Mouse (Mus musculus): Measurements from ENCODE around the gene Gtpbp1. TPM values are rescaled to one million over a fixed set of nuclear protein-coding genes. Genes with fewer than 3 reads are reported as not detected.

Gtpbp1 gene
- polyA plus RNA-seq, 1 experiment from 2014 or later = 56.5 TPM

- Histone ChIP-seq H3K4me2 (ENCODE audit: low read length) (peak overlapping the region; percentile 75), H3K27ac (ENCODE audit: low read length) (peak overlapping the region; percentile 44), H3K9ac (replicated peaks; ENCODE audit: low read depth, low read length) (no peak overlapping the region), H3K4me3 (replicated peaks; ENCODE audit: low read length) (peak overlapping the region; percentile 45), H3K4me1 (replicated peaks; ENCODE audit: control insufficient read depth, insufficient read depth, low read length) (peaks cover 41% of the 10 kb centered on the region), H3K27me3 (replicated peaks; ENCODE audit: control insufficient read depth, insufficient read depth, low read length) (no peaks in the 10 kb centered on the region), H3K36me3 (ENCODE audit: control insufficient read depth, insufficient read depth) (peaks cover 2% of the 10 kb centered on the region; the same call in 1 of the 2 replicates), H3K9me3 (ENCODE audit: control insufficient read depth, low read length) (no peaks in the 10 kb centered on the region)
- WGBS = 13% methylated on average over 24 of the region's 24 CpGs
- ATAC-seq = no peak
These were observed 801 bp upstream of the Gtpbp1 start for GRCm38 (mm10) chr15:79689662-79690425.

GRCm38 (mm10) chr15:79691023-79691508 is 421 bp downstream of the Gtpbp1 start:
- H3K4me3 ChIP-seq (replicated peaks; ENCODE audit: low read length) = peak overlapping the region; percentile 91
- H3K27ac ChIP-seq (ENCODE audit: low read length) = peak overlapping the region; percentile 84
- no peaks in the 10 kb centered on the region for H3K9me3 ChIP-seq (ENCODE audit: control insufficient read depth, low read length)
- H3K27me3 ChIP-seq (replicated peaks; ENCODE audit: control insufficient read depth, insufficient read depth, low read length) = no peaks in the 10 kb centered on the region
- under 1% methylated on average over 51 of the region's 53 CpGs for WGBS
- H3K4me2 ChIP-seq (ENCODE audit: low read length) = peak overlapping the region; percentile 73
- peak; percentile 4 for ATAC-seq
- peaks cover 3% of the 10 kb centered on the region; the same call in 1 of the 2 replicates for H3K36me3 ChIP-seq (ENCODE audit: control insufficient read depth, insufficient read depth)
- peaks cover 29% of the 10 kb centered on the region for H3K4me1 ChIP-seq (replicated peaks; ENCODE audit: control insufficient read depth, insufficient read depth, low read length)
- H3K9ac ChIP-seq (replicated peaks; ENCODE audit: low read depth, low read length) = peak overlapping the region; percentile 87

DNA sequence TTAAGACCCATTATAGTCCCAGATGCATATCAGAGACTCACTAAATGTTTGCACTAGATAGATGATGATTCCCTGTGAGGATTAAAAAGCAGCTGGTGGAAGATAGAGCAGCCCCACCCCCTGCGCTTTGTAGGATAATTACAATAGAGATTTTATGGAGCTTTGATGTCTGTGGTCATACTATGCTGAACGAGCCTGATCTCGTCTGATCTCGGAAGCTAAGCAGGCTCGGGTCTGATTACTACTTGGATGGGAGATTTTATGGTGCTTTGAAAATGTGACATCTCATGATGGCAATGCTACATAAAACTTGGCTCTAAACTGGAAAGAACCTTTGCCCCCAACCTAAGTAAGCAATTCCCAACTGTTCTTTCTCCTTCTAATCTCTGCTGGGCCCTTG is 1.7 kb downstream of the Gtpbp1 start:
- H3K9ac ChIP-seq (replicated peaks; ENCODE audit: low read depth, low read length) = no peak overlapping the region
- no peaks in the 10 kb centered on the region for H3K9me3 ChIP-seq (ENCODE audit: control insufficient read depth, low read length)
- no peak overlapping the region for H3K27ac ChIP-seq (ENCODE audit: low read length)
- H3K36me3 ChIP-seq (ENCODE audit: control insufficient read depth, insufficient read depth) = peaks cover 3% of the 10 kb centered on the region; the same call in 1 of the 2 replicates
- no peak overlapping the region for H3K4me3 ChIP-seq (replicated peaks; ENCODE audit: low read length)
- WGBS = 69% methylated on average over 5 of the region's 5 CpGs
- no peaks in the 10 kb centered on the region for H3K27me3 ChIP-seq (replicated peaks; ENCODE audit: control insufficient read depth, insufficient read depth, low read length)
- peaks cover 28% of the 10 kb centered on the region for H3K4me1 ChIP-seq (replicated peaks; ENCODE audit: control insufficient read depth, insufficient read depth, low read length)
- ATAC-seq = no peak
- H3K4me2 ChIP-seq (ENCODE audit: low read length) = peak overlapping the region; percentile 73

- no peak for ATAC-seq
- Histone ChIP-seq H3K27ac (ENCODE audit: low read length) (no peak overlapping the region), H3K36me3 (ENCODE audit: control insufficient read depth, insufficient read depth) (peaks cover 3% of the 10 kb centered on the region; the same call in 1 of the 2 replicates), H3K9ac (replicated peaks; ENCODE audit: low read depth, low read length) (no peak overlapping the region), H3K4me2 (ENCODE audit: low read length) (no peak overlapping the region), H3K4me1 (replicated peaks; ENCODE audit: control insufficient read depth, insufficient read depth, low read length) (peaks cover 31% of the 10 kb centered on the region), H3K4me3 (replicated peaks; ENCODE audit: low read length) (no peak overlapping the region), H3K27me3 (replicated peaks; ENCODE audit: control insufficient read depth, insufficient read depth, low read length) (no peaks in the 10 kb centered on the region), H3K9me3 (ENCODE audit: control insufficient read depth, low read length) (no peaks in the 10 kb centered on the region)
- WGBS = 95% methylated on average over 11 of the region's 11 CpGs
These were observed 3.1 kb downstream of the Gtpbp1 start for GRCm38 (mm10) chr15:79693740-79694139.

- Histone ChIP-seq H3K36me3 (ENCODE audit: control insufficient read depth, insufficient read depth) (peaks cover 3% of the 10 kb centered on the region; the same call in 1 of the 2 replicates), H3K4me1 (replicated peaks; ENCODE audit: control insufficient read depth, insufficient read depth, low read length) (peaks cover 31% of the 10 kb centered on the region), H3K4me2 (ENCODE audit: low read length) (no peak overlapping the region), H3K27ac (ENCODE audit: low read length) (no peak overlapping the region), H3K9me3 (ENCODE audit: control insufficient read depth, low read length) (no peaks in the 10 kb centered on the region), H3K9ac (replicated peaks; ENCODE audit: low read depth, low read length) (no peak overlapping the region), H3K27me3 (replicated peaks; ENCODE audit: control insufficient read depth, insufficient read depth, low read length) (no peaks in the 10 kb centered on the region), H3K4me3 (replicated peaks; ENCODE audit: low read length) (no peak overlapping the region)
- no peak for ATAC-seq
- WGBS = 95% methylated on average over 4 of the region's 4 CpGs
These were observed 3.9 kb downstream of the Gtpbp1 start for GRCm38 (mm10) chr15:79694512-79694911.

DNA sequence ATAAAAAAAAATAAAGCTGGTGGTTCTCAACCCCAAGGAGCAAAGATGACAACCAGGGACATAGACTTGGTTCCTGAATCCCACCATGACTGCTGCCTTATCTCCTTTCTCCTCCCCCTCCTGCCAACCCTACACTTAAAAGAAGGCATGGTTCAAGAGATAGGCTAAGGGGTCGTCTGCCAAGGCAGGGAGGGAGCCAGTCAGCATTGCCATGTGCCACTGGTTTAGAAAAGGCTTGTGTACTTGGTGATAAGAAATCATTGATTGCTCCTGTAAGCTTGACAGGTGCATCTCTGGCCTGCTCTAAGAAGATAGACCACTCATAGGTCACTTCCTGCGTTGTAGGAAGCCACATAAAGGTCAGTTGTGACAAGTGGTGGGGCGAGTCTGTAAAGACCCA is 4.9 kb downstream of the Gtpbp1 start:
- H3K27me3 ChIP-seq (replicated peaks; ENCODE audit: control insufficient read depth, insufficient read depth, low read length) = no peaks in the 10 kb centered on the region
- ATAC-seq = no peak
- 80% methylated on average over 3 of the region's 3 CpGs for WGBS

DNA sequence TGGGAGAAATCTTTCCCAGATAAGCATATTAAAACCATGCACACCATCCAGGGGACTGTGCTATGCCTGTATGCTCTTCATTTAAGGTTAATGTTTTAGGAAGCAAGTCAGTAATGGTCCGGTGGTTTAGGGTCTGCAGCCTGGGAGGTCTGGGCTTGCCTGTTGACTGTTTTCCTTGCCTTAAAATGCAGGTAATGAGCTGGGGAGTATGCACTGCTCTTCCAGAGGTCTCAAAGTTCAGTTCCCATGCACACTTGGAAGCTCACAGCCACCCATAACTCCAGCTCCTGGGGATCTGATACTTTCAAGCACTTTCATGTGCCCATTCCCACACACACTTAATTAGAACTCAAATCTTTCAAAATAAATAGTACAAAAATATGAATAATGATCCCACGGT is 5.9 kb downstream of the Gtpbp1 start:
- Histone ChIP-seq H3K9me3 (ENCODE audit: control insufficient read depth, low read length) (no peaks in the 10 kb centered on the region), H3K4me1 (replicated peaks; ENCODE audit: control insufficient read depth, insufficient read depth, low read length) (peaks cover 25% of the 10 kb centered on the region), H3K9ac (replicated peaks; ENCODE audit: low read depth, low read length) (no peak overlapping the region), H3K27ac (ENCODE audit: low read length) (peak overlapping the region; percentile 63), H3K4me2 (ENCODE audit: low read length) (no peak overlapping the region), H3K4me3 (replicated peaks; ENCODE audit: low read length) (no peak overlapping the region), H3K36me3 (ENCODE audit: control insufficient read depth, insufficient read depth) (peaks cover 3% of the 10 kb centered on the region; the same call in 1 of the 2 replicates), H3K27me3 (replicated peaks; ENCODE audit: control insufficient read depth, insufficient read depth, low read length) (no peaks in the 10 kb centered on the region)
- 88% methylated on average over 2 of the region's 2 CpGs for WGBS
- no peak for ATAC-seq

More for the DNA sequence above, 4.9 kb downstream of the Gtpbp1 start:
- H3K27ac ChIP-seq (ENCODE audit: low read length) = no peak overlapping the region
- H3K4me3 ChIP-seq (replicated peaks; ENCODE audit: low read length) = no peak overlapping the region
- peaks cover 26% of the 10 kb centered on the region for H3K4me1 ChIP-seq (replicated peaks; ENCODE audit: control insufficient read depth, insufficient read depth, low read length)
- H3K36me3 ChIP-seq (ENCODE audit: control insufficient read depth, insufficient read depth) = peaks cover 3% of the 10 kb centered on the region; the same call in 1 of the 2 replicates
- no peaks in the 10 kb centered on the region for H3K9me3 ChIP-seq (ENCODE audit: control insufficient read depth, low read length)
- no peak overlapping the region for H3K9ac ChIP-seq (replicated peaks; ENCODE audit: low read depth, low read length)
- H3K4me2 ChIP-seq (ENCODE audit: low read length) = no peak overlapping the region

DNA sequence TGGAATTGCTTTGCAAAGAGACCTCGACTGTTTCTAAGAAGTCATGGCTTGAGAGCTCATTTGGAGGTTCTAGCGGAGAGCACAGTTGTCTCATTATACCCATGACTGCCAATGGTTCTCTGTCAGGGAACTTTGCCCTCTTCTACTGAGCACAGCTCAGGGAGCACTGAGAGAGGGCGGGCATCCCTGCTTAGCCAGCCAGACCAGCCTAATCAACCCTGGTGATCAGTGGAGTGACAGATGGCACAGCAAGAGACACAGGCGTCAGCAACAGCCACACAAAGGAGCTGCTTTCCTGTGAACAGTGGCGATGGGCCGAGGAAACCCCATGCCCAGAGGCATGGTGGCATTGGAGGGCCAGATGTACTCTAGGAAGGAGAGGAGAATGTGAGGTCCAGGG is 6.4 kb downstream of the Gtpbp1 start:
- H3K9me3 ChIP-seq (ENCODE audit: control insufficient read depth, low read length) = no peaks in the 10 kb centered on the region
- no peak overlapping the region for H3K9ac ChIP-seq (replicated peaks; ENCODE audit: low read depth, low read length)
- peak; percentile 67 for ATAC-seq
- H3K27me3 ChIP-seq (replicated peaks; ENCODE audit: control insufficient read depth, insufficient read depth, low read length) = no peaks in the 10 kb centered on the region
- WGBS = 55% methylated on average over 6 of the region's 6 CpGs
- peak overlapping the region; percentile 63 for H3K27ac ChIP-seq (ENCODE audit: low read length)
- peaks cover 3% of the 10 kb centered on the region; the same call in 1 of the 2 replicates for H3K36me3 ChIP-seq (ENCODE audit: control insufficient read depth, insufficient read depth)
- no peak overlapping the region for H3K4me2 ChIP-seq (ENCODE audit: low read length)
- no peak overlapping the region for H3K4me3 ChIP-seq (replicated peaks; ENCODE audit: low read length)
- H3K4me1 ChIP-seq (replicated peaks; ENCODE audit: control insufficient read depth, insufficient read depth, low read length) = peaks cover 20% of the 10 kb centered on the region

GRCm38 (mm10) chr15:79697558-79698187 is 7.0 kb downstream of the Gtpbp1 start:
- peaks cover 3% of the 10 kb centered on the region; the same call in 1 of the 2 replicates for H3K36me3 ChIP-seq (ENCODE audit: control insufficient read depth, insufficient read depth)
- peaks cover 13% of the 10 kb centered on the region for H3K4me1 ChIP-seq (replicated peaks; ENCODE audit: control insufficient read depth, insufficient read depth, low read length)
- H3K27ac ChIP-seq (ENCODE audit: low read length) = peak overlapping the region; percentile 63
- no peaks in the 10 kb centered on the region for H3K9me3 ChIP-seq (ENCODE audit: control insufficient read depth, low read length)
- ATAC-seq = no peak
- no peak overlapping the region for H3K9ac ChIP-seq (replicated peaks; ENCODE audit: low read depth, low read length)
- H3K27me3 ChIP-seq (replicated peaks; ENCODE audit: control insufficient read depth, insufficient read depth, low read length) = no peaks in the 10 kb centered on the region
- no peak overlapping the region for H3K4me3 ChIP-seq (replicated peaks; ENCODE audit: low read length)
- WGBS = 69% methylated on average over 9 of the region's 9 CpGs
- H3K4me2 ChIP-seq (ENCODE audit: low read length) = no peak overlapping the region
